Mouse (Mus musculus) G1E (cell line): Measurements from ENCODE around the gene Csgalnact2. TPM values are rescaled to one million over a fixed set of nuclear protein-coding genes. Genes with fewer than 3 reads are reported as not detected.

Experiments used
- ATAC-seq: 2 replicates; pipeline ENCODE4 v1.8.0; 2016; ENCODE audit warnings: mild to moderate bottlenecking; ENCODE audit not compliant: insufficient number of reproducible peaks, poor library complexity, low FRiP score, severe bottlenecking; ENCODE audit errors: extremely low read depth
- DNase-seq: peaks from one replicate; pipeline ENCODE4 v3.0.0; 2012; ENCODE audit warnings: low spot score
- H3K27me3 ChIP-seq: 2 replicates; pipeline ENCODE4 v1.6.1; 2012; ENCODE audit warnings: mild to moderate bottlenecking, low read length, inconsistent platforms; ENCODE audit not compliant: insufficient read depth
- H3K36me3 ChIP-seq: replicated peaks from 2 replicates; pipeline ENCODE3; 2012; ENCODE audit warnings: mild to moderate bottlenecking, inconsistent platforms
- H3K4me1 ChIP-seq: 2 replicates; pipeline ENCODE4 v1.6.1; 2012; ENCODE audit warnings: low read depth, low read length, inconsistent platforms, mixed read lengths; ENCODE audit not compliant: insufficient read depth
- H3K4me3 ChIP-seq: 2 replicates; pipeline ENCODE4 v1.5.1; 2012; ENCODE audit warnings: low read depth, mild to moderate bottlenecking, inconsistent platforms, low read length, moderate library complexity, mixed read lengths
- H3K9me3 ChIP-seq: replicated peaks from 2 replicates; pipeline ENCODE4 v1.6.1; 2012; ENCODE audit warnings: inconsistent platforms
- CTCF ChIP-seq: IDR thresholded peaks from 2 replicates; pipeline ENCODE4 v1.5.1; 2012; ENCODE audit warnings: low read depth, low read length, inconsistent platforms, mixed read lengths
- GATA1 ChIP-seq: IDR thresholded peaks from 2 replicates; pipeline ENCODE4 v1.6.1; 2012; ENCODE audit warnings: borderline replicate concordance, low read length, inconsistent platforms, mixed read lengths
- POLR2AphosphoS5 ChIP-seq: IDR thresholded peaks from 2 replicates; pipeline ENCODE4 v1.6.1; 2012; ENCODE audit warnings: low read depth, low read length, inconsistent platforms; ENCODE audit not compliant: insufficient replicate concordance
- TAL1 ChIP-seq: conservative IDR thresholded peaks from 2 replicates; pipeline ENCODE4 v1.6.1; 2012; ENCODE audit warnings: low read depth, low read length, inconsistent platforms, mixed read lengths
- polyA plus RNA-seq: library from polyadenylated mRNA; stranded (reverse); fragments of >175 nt; gene quantifications from 2 replicates; pipeline ENCODE4 v1.2.3, GENCODE M21; 2012
- total RNA-seq, 2 experiments: library from RNA; stranded (forward) in 1 of 2; stranded (reverse) in 1 of 2; fragments of 200-1000 nt in 1 of 2; fragments of >200 nt in 1 of 2; fragmentation: Nextera tagmentation in 1 of 2; gene quantifications; 2 replicates each; pipeline ENCODE4 v1.2.3; 2014 to 2017

Csgalnact2 gene
- total and polyA plus RNA-seq, 3 experiments, result 4.5 to 38.0 (median 35.4) TPM

GRCm38 (mm10) chr6:118061266-118061665, 77.7 kb downstream of the Csgalnact2 start:
- no peak for ATAC-seq
- Histone ChIP-seq H3K36me3 (no peaks in the 10 kb centered on the region), H3K9me3 (0 out of 2 replicates have a peak, but pooled peaks cover 2% of the 10 kb centered on the region), H3K27me3 (peaks cover 9% of the 10 kb centered on the region; the same call in 1 of the 2 replicates), H3K4me3 (no peak overlapping the region), H3K4me1 (no peaks in the 10 kb centered on the region)
- no peak for DNase-seq
- no peak for TF ChIP-seq TAL1
- no peak for TF ChIP-seq POLR2AphosphoS5
- no peak for TF ChIP-seq CTCF
- TF ChIP-seq GATA1, result no peak

Other genes starting within 250 kb of the Csgalnact2 start
- gene Hnrnpf, start 238.8 kb downstream of the Csgalnact2 start, total RNA-seq (2014; fragmentation: Nextera tagmentation), result 483 and 552 TPM in 2 replicates
- 1,860 and 1,876 TPM in 2 replicates for gene Hnrnpf, start 238.8 kb downstream of the Csgalnact2 start, total RNA-seq (2017)
- gene Hnrnpf, start 238.8 kb downstream of the Csgalnact2 start, polyA plus RNA-seq, result 171 and 204 TPM in 2 replicates
- not detected in 2 replicates for gene Fxyd4, start 201.4 kb downstream of the Csgalnact2 start, total RNA-seq (2014; fragmentation: Nextera tagmentation)
- 0.46 TPM in 1 of 2 replicates, not detected in the other for gene Fxyd4, start 201.4 kb downstream of the Csgalnact2 start, total RNA-seq (2017)
- not detected in 2 replicates for gene Fxyd4, start 201.4 kb downstream of the Csgalnact2 start, polyA plus RNA-seq
- not detected in 2 replicates for gene Rasgef1a, start 127.7 kb downstream of the Csgalnact2 start, total RNA-seq (2014; fragmentation: Nextera tagmentation)
- 0.05 TPM in 1 of 2 replicates, not detected in the other for gene Rasgef1a, start 127.7 kb downstream of the Csgalnact2 start, total RNA-seq (2017)
- not detected in 2 replicates for gene Rasgef1a, start 127.7 kb downstream of the Csgalnact2 start, polyA plus RNA-seq
- not detected in 2 replicates for gene Ret, start 58.6 kb upstream of the Csgalnact2 start, total RNA-seq (2014; fragmentation: Nextera tagmentation)
- 0.05 and 0.06 TPM in 2 replicates for gene Ret, start 58.6 kb upstream of the Csgalnact2 start, total RNA-seq (2017)
- not detected in 2 replicates for gene Ret, start 58.6 kb upstream of the Csgalnact2 start, polyA plus RNA-seq